Mouse (Mus musculus): ENCODE results near the gene Oasl2. TPM values are rescaled to one million over a fixed set of nuclear protein-coding genes. Genes with fewer than 3 reads are reported as not detected.

Gene Oasl2
- polyA plus RNA-seq (2012; rRNA removed) = 6.3 and 8.6 TPM in 2 replicates

DNA sequence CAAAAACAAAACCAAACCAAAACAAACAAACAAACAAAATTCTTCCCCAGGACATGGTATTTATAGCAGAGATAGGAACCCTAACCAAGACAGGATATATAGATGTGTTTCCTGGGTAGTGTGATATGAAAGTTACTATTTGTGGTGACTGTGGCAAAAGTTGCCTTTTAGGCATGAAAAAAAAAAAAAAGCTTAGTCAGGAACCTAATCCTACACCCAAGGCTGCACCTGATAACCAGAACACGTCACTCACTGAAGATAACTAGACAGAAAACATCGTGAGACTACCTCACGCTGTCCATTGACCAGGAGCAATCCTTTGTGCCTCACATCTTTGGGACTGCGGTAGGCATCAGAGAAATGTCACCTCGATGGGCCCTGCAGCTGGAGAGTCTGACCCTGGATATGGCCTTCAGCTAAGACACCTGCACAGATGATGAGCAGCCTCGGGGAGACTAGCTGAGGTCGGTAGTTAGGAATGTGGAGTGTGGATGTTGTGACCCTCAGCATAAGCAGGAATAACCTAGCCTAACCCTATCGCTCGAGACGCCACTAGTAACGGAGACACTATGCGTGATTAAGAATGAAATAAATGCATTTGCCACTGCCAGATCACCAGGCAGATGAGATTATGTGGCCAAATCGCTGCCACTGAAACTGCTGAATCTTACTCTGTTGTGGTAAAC is at the start of gene Oasl2:
TSS of gene Oasl2 (plus strand) at position 249 of the 686 bp plus-strand sequence.

GRCm38 (mm10) chr5:114853364-114853763 is 43.4 kb upstream of the Oasl2 start, which contains the start of gene 4930519G04Rik:
4930519G04Rik (plus strand) TSS chr5:114853664.

DNA sequence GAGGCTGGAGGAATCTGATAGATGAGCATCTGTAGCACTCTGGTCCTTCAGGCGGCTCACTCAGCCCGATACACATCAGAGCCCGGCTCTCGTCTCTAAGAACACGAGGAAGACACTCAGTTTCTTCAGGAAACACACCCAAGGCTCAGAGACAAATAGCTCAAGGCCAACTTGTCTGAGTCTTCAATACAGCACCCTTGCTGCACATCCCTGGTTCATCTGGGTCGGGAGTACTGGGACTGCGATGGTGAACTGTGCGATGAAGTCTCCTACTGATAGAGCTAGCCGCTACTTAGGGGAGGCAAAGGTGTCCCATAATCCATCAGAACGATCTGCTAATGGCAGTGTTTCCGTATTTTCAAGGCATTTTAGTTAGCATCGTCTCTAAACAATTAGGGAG is 38.2 kb upstream of the Oasl2 start, which contains the start of gene Gm9936:
TSS of gene Gm9936 (minus strand) at position 101 of the 400 bp plus-strand sequence.

DNA sequence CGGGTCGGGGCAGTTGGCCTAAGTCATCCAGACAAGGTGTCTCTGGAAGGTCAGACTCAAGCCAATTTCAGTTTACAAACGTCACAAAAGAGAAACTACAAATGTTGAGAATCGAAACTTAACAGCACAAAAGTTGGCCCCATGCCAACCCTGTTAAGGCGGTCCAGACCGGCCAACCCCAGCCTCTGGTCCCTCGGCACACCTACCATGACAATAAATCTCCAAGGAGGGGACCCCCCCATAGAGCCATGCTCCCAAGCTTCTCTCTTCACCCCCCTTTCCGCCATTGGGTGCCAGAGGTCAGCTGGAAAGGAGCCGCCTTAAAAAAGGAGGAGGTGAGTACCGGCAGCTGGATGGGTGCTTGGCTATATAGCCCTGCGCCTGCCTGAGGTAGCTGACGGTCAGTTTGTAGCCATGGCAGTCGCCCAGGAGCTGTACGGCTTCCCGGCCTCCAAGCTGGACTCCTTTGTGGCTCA is 26.3 kb downstream of the Oasl2 start, which contains the start of gene Oasl1:
TSS of gene Oasl1 (plus strand) at position 243 of the 476 bp plus-strand sequence.

DNA sequence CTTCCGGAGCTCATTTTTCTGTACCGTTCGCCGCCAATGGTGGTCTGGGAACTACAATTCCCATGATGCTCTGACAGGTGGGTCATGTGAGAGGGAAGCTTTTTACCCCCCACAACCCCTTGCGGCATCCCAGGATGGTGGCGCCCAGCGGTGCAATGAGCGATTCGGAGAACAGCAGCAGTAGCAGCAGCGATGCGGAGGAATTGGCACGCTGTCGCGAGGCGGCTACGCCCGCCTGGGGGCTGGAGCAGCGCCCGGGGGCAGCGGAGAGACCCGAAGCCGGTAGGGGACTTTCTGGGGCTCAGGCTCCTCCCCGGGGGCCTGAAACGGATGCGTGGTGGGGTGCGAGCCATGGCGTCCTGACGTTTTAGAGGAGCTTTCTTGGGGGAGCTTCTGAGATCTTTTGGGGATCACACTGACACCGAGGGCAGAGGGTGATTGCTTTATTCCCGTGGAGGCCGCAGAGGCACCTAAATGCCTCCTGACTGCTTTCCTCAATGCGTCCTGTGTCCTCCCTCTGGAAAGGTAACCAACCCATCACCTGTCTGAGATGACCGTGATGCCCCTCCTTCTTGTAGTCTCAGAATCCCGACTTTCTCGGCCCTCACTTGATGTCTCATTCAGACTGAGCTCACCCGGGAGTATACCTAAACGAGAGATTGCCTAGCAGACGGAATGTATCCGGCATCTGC is 45.5 kb downstream of the Oasl2 start, which contains the start of gene 2210016L21Rik:
TSS of gene 2210016L21Rik (plus strand) at position 85 of the 692 bp plus-strand sequence.

Other genes starting within 250 kb of the Oasl2 start
- gene Trpv4, start 238.5 kb upstream of the Oasl2 start, polyA plus RNA-seq (2012; rRNA removed) = 3.4 and 3.8 TPM in 2 replicates
- 194 TPM in 2 replicates for gene Gltp, start 206.0 kb upstream of the Oasl2 start, polyA plus RNA-seq (2012; rRNA removed)
- 8.7 and 12.5 TPM in 2 replicates for gene Tchp, start 189.2 kb upstream of the Oasl2 start, polyA plus RNA-seq (2012; rRNA removed)
- gene Ankrd13a, start 122.3 kb upstream of the Oasl2 start, polyA plus RNA-seq (2012; rRNA removed) = 131 and 166 TPM in 2 replicates
- gene Git2, start 121.4 kb upstream of the Oasl2 start, polyA plus RNA-seq (2012; rRNA removed) = 29.1 and 35.7 TPM in 2 replicates
- gene 1500011B03Rik, start 73.5 kb upstream of the Oasl2 start, polyA plus RNA-seq (2012; rRNA removed) = 16.9 and 29.6 TPM in 2 replicates
- not detected in 2 replicates for gene 4930519G04Rik, start 43.3 kb upstream of the Oasl2 start, polyA plus RNA-seq (2012; rRNA removed)
- not detected in 2 replicates for gene Gm9936, start 38.3 kb upstream of the Oasl2 start, polyA plus RNA-seq (2012; rRNA removed)
- 24.7 and 50.4 TPM in 2 replicates for gene Oasl1, start 26.3 kb downstream of the Oasl2 start, polyA plus RNA-seq (2012; rRNA removed)
- 19.6 and 21.7 TPM in 2 replicates for gene 2210016L21Rik, start 45.2 kb downstream of the Oasl2 start, polyA plus RNA-seq (2012; rRNA removed)
- gene Hnf1a, start 74.2 kb downstream of the Oasl2 start, polyA plus RNA-seq (2012; rRNA removed) = 16.8 and 18.4 TPM in 2 replicates
- 72.4 and 89.9 TPM in 2 replicates for gene Sppl3, start 114.2 kb downstream of the Oasl2 start, polyA plus RNA-seq (2012; rRNA removed)
- gene Gm10401, start 201.4 kb downstream of the Oasl2 start, polyA plus RNA-seq (2012; rRNA removed) = 0.30 TPM in 1 of 2 replicates, not detected in the other
- gene Acads, start 222.4 kb downstream of the Oasl2 start, polyA plus RNA-seq (2012; rRNA removed) = 310 and 336 TPM in 2 replicates
- 38.1 and 51.5 TPM in 2 replicates for gene Unc119b, start 238.0 kb downstream of the Oasl2 start, polyA plus RNA-seq (2012; rRNA removed)

Data from colon, adult 2 months (tissue).